14 mouse cellular contexts compared by ENCODE assay signal in genomic region chr11:73283369-73283768, GRCm38 (mm10). TPM values are rescaled to one million over a fixed set of nuclear protein-coding genes. Genes with fewer than 3 reads are reported as not detected.
DNase-seq lines count a peak whose midpoint lies in the region; ATAC-seq and TF ChIP-seq lines count a peak whose summit lies in the region.
"Had no signal": no experiment of that assay in that cellular context is flagged by ENCODE, and none has a peak within 500 bp of the region (broad histone marks: within the 10 kb centered on the region; RNA-seq: fewer than 3 reads in every experiment).

No protein-coding gene starts in this region.

- no peaks in the 10 kb centered on the region for H3K27me3 ChIP-seq in intestine, embryonic 14.5 days (replicated peaks; ENCODE audit: control insufficient read depth, insufficient read depth, low read length)
- no peaks in the 10 kb centered on the region; the same call in 1 of the 2 replicates for H3K27me3 ChIP-seq in intestine, postnatal 0 days (replicated peaks; ENCODE audit: control insufficient read depth, insufficient read depth, low read length)
- H3K27me3 ChIP-seq in heart, embryonic 14.5 days (ENCODE audit: control insufficient read depth, insufficient read depth, low read length): no peaks in the 10 kb centered on the region
- H3K27me3 ChIP-seq in kidney, embryonic 16.5 days (ENCODE audit: insufficient read depth, low read length): no peaks in the 10 kb centered on the region
- no peaks in the 10 kb centered on the region for H3K27me3 ChIP-seq in midbrain, embryonic 13.5 days
- H3K27me3 ChIP-seq: forebrain, embryonic 12.5 days had no signal

- no peak overlapping the region for H3K9ac ChIP-seq in intestine, embryonic 14.5 days (ENCODE audit: low read length)
- H3K9ac ChIP-seq in intestine, postnatal 0 days (ENCODE audit: low read depth, low read length): no peak overlapping the region
- no peak overlapping the region for H3K9ac ChIP-seq in heart, embryonic 14.5 days (ENCODE audit: low read length)
- 0 out of 2 replicates have a peak overlapping the region, but pooled peaks have one; percentile 17 for H3K9ac ChIP-seq in kidney, embryonic 16.5 days (replicated peaks; ENCODE audit: low read length)
- no peak overlapping the region for H3K9ac ChIP-seq in midbrain, embryonic 13.5 days (replicated peaks)
- H3K9ac ChIP-seq: forebrain, embryonic 12.5 days; liver, embryonic 14.5 days had no signal

- no peak overlapping the region for H3K4me3 ChIP-seq in intestine, embryonic 14.5 days (ENCODE audit: low read depth, low read length)
- H3K4me3 ChIP-seq in intestine, postnatal 0 days (ENCODE audit: low read depth, low read length): no peak overlapping the region
- H3K4me3 ChIP-seq in heart, embryonic 14.5 days (ENCODE audit: control insufficient read depth in 1 of 2, insufficient read depth in 1 of 2, low read depth in 1 of 2, low read length in 2 of 2): no peak overlapping the region
- H3K4me3 ChIP-seq in kidney, embryonic 16.5 days (ENCODE audit: low read length): no peak overlapping the region
- no peak overlapping the region for H3K4me3 ChIP-seq in midbrain, embryonic 13.5 days (replicated peaks)
- H3K4me3 ChIP-seq: forebrain, embryonic 12.5 days had no signal

- peak; percentile 63 for DNase-seq in intestine, embryonic 14.5 days (ENCODE audit: low spot score)
- DNase-seq in lung, postnatal 25 days (ENCODE audit: low spot score): peak; percentile 21
- no peak for DNase-seq in cerebellum, postnatal 36 days
- DNase-seq in gastrocnemius, adult 8-10 months (ENCODE audit: low spot score in 2 of 2): no peak

- no peak for TF ChIP-seq CTCF in intestine, postnatal 0 days (IDR thresholded peaks at IDR 0.05; ENCODE audit: low read depth)

- H3K36me3 ChIP-seq in intestine, embryonic 14.5 days (ENCODE audit: control insufficient read depth, insufficient read depth, low read length): no peaks in the 10 kb centered on the region
- H3K36me3 ChIP-seq in intestine, postnatal 0 days (ENCODE audit: control insufficient read depth, insufficient read depth): no peaks in the 10 kb centered on the region
- H3K36me3 ChIP-seq in heart, embryonic 14.5 days (ENCODE audit: control insufficient read depth, insufficient read depth, low read length): no peaks in the 10 kb centered on the region
- no peaks in the 10 kb centered on the region for H3K36me3 ChIP-seq in kidney, embryonic 16.5 days (ENCODE audit: insufficient read depth, low read length)
- no peaks in the 10 kb centered on the region for H3K36me3 ChIP-seq in midbrain, embryonic 13.5 days
- H3K36me3 ChIP-seq: forebrain, embryonic 12.5 days had no signal

- no peaks in the 10 kb centered on the region for H3K9me3 ChIP-seq in intestine, embryonic 14.5 days (ENCODE audit: control insufficient read depth, low read length)
- no peaks in the 10 kb centered on the region for H3K9me3 ChIP-seq in intestine, postnatal 0 days (ENCODE audit: control insufficient read depth)
- no peaks in the 10 kb centered on the region for H3K9me3 ChIP-seq in heart, embryonic 14.5 days (ENCODE audit: control insufficient read depth, low read length)
- no peaks in the 10 kb centered on the region for H3K9me3 ChIP-seq in kidney, embryonic 16.5 days (ENCODE audit: low read length)
- no peaks in the 10 kb centered on the region for H3K9me3 ChIP-seq in midbrain, embryonic 13.5 days
- H3K9me3 ChIP-seq: forebrain, embryonic 12.5 days had no signal

- no peak overlapping the region for H3K27ac ChIP-seq in intestine, embryonic 14.5 days (ENCODE audit: low read depth)
- no peak overlapping the region for H3K27ac ChIP-seq in intestine, postnatal 0 days (ENCODE audit: low read depth, low read length)
- H3K27ac ChIP-seq in heart, embryonic 14.5 days (replicated peaks in 1 of 2; ENCODE audit: control insufficient read depth in 1 of 2, insufficient read depth in 1 of 2, low read depth in 2 of 2, low read length in 2 of 2): no peak overlapping the region
- H3K27ac ChIP-seq in kidney, embryonic 16.5 days (ENCODE audit: low read length): no peak overlapping the region
- H3K27ac ChIP-seq in midbrain, embryonic 13.5 days: no peak overlapping the region
- H3K27ac ChIP-seq: forebrain, embryonic 12.5 days; liver, embryonic 14.5 days had no signal

- no peak overlapping the region for H3K4me2 ChIP-seq in intestine, embryonic 14.5 days (ENCODE audit: low read length)
- H3K4me2 ChIP-seq in intestine, postnatal 0 days (replicated peaks; ENCODE audit: low read depth): no peak overlapping the region
- no peak overlapping the region for H3K4me2 ChIP-seq in heart, embryonic 14.5 days (ENCODE audit: low read length)
- H3K4me2 ChIP-seq in kidney, embryonic 16.5 days (replicated peaks; ENCODE audit: low read depth, low read length): 0 out of 2 replicates have a peak overlapping the region, but pooled peaks have one; percentile 10
- no peak overlapping the region for H3K4me2 ChIP-seq in midbrain, embryonic 13.5 days (replicated peaks)
- H3K4me2 ChIP-seq: forebrain, embryonic 12.5 days had no signal

- H3K4me1 ChIP-seq in intestine, embryonic 14.5 days (replicated peaks; ENCODE audit: control insufficient read depth, insufficient read depth, low read length): peaks cover 14% of the 10 kb centered on the region
- H3K4me1 ChIP-seq in intestine, postnatal 0 days (replicated peaks; ENCODE audit: control insufficient read depth, insufficient read depth, low read length): no peaks in the 10 kb centered on the region
- peaks cover 5 to 6% of the 10 kb centered on the region in 2 experiments; a peak in 2 of 4 replicates for H3K4me1 ChIP-seq in heart, embryonic 14.5 days (ENCODE audit: control insufficient read depth in 2 of 2, insufficient read depth in 2 of 2, low read length in 2 of 2)
- H3K4me1 ChIP-seq in kidney, embryonic 16.5 days (ENCODE audit: insufficient read depth, low read length): peaks cover 19% of the 10 kb centered on the region
- no peaks in the 10 kb centered on the region for H3K4me1 ChIP-seq in midbrain, embryonic 13.5 days (replicated peaks)

- no peak for ATAC-seq in intestine, embryonic 14.5 days (replicated peaks; ENCODE audit: low FRiP score, low TSS enrichment, low read depth)
- ATAC-seq in intestine, postnatal 0 days: no peak
- ATAC-seq in heart, embryonic 14.5 days (ENCODE audit: insufficient number of reproducible peaks, insufficient read depth, low FRiP score, low read depth): 0 out of 2 replicates have a peak, but pooled peaks have one; percentile 18
- ATAC-seq in kidney, embryonic 16.5 days (ENCODE audit: low FRiP score, low TSS enrichment): peak; percentile 76
- no peak for ATAC-seq in midbrain, embryonic 13.5 days

- WGBS in intestine, embryonic 14.5 days: 40% methylated on average over 9 of the region's 9 CpGs
- 60% methylated on average over 9 of the region's 9 CpGs for WGBS in intestine, postnatal 0 days
- 30% methylated on average over 9 of the region's 9 CpGs for WGBS in heart, embryonic 14.5 days
- WGBS in kidney, embryonic 16.5 days: 25% methylated on average over 9 of the region's 9 CpGs
- WGBS in midbrain, embryonic 13.5 days: 87% methylated on average over 9 of the region's 9 CpGs

RNA-seq across cellular contexts. Expression of gene Trpv3, which starts 16.2 kb away (rescaled TPM):
- 0.08 and 0.15 TPM in 2 replicates for polyA plus RNA-seq in intestine, embryonic 14.5 days (2014; fragmentation: Nextera tagmentation; extraction: Ambion mirVana)
- polyA plus RNA-seq in intestine, postnatal 0 days (2015; fragmentation: Nextera tagmentation; extraction: Ambion mirVana): 0.16 and 0.27 TPM in 2 replicates
- polyA plus RNA-seq in heart, embryonic 14.5 days (2014; fragmentation: Nextera tagmentation; extraction: Ambion mirVana): 0.04 and 0.15 TPM in 2 replicates
- polyA plus RNA-seq in kidney, embryonic 16.5 days (2015; fragmentation: Nextera tagmentation; extraction: Ambion mirVana): 0.12 and 0.21 TPM in 2 replicates
- not detected in 2 replicates for polyA plus RNA-seq in midbrain, embryonic 13.5 days (2015; fragmentation: Nextera tagmentation; extraction: Ambion mirVana)
- not detected for total RNA-seq in gastrocnemius, adult 8-10 months (2022)
- total RNA-seq: granulocyte monocyte progenitor cell, adult 5-6 weeks had no signal
- polyA plus RNA-seq: forebrain, embryonic 12.5 days had no signal

RNA-seq across cellular contexts. Expression of gene Aspa, which starts 46.0 kb away (rescaled TPM):
- polyA plus RNA-seq in intestine, embryonic 14.5 days (2014; fragmentation: Nextera tagmentation; extraction: Ambion mirVana): 0.38 TPM in 2 replicates
- 8.4 and 13.5 TPM in 2 replicates for polyA plus RNA-seq in intestine, postnatal 0 days (2015; fragmentation: Nextera tagmentation; extraction: Ambion mirVana)
- 0.14 TPM in 1 of 2 replicates, not detected in the other for polyA plus RNA-seq in heart, embryonic 14.5 days (2014; fragmentation: Nextera tagmentation; extraction: Ambion mirVana)
- polyA plus RNA-seq in kidney, embryonic 16.5 days (2015; fragmentation: Nextera tagmentation; extraction: Ambion mirVana): 30.8 and 32.0 TPM in 2 replicates
- polyA plus RNA-seq in midbrain, embryonic 13.5 days (2015; fragmentation: Nextera tagmentation; extraction: Ambion mirVana): 0.36 and 0.40 TPM in 2 replicates
- total RNA-seq in gastrocnemius, adult 8-10 months (2022): 1 to 10 TPM; 3.0 to 7.3 (median 4.5) TPM

RNA-seq across cellular contexts. Expression of gene Gm49340, which starts 46.2 kb away (rescaled TPM):
- not detected in 2 replicates for polyA plus RNA-seq in intestine, embryonic 14.5 days (2014; fragmentation: Nextera tagmentation; extraction: Ambion mirVana)
- polyA plus RNA-seq in intestine, postnatal 0 days (2015; fragmentation: Nextera tagmentation; extraction: Ambion mirVana): not detected in 2 replicates
- not detected in 2 replicates for polyA plus RNA-seq in heart, embryonic 14.5 days (2014; fragmentation: Nextera tagmentation; extraction: Ambion mirVana)
- not detected in 2 replicates for polyA plus RNA-seq in kidney, embryonic 16.5 days (2015; fragmentation: Nextera tagmentation; extraction: Ambion mirVana)
- polyA plus RNA-seq in midbrain, embryonic 13.5 days (2015; fragmentation: Nextera tagmentation; extraction: Ambion mirVana): not detected in 2 replicates
- not detected for total RNA-seq in gastrocnemius, adult 8-10 months (2022)
- total RNA-seq: granulocyte monocyte progenitor cell, adult 5-6 weeks; left cerebral cortex, adult 8-10 months; midbrain, postnatal 0 days had no signal
- polyA plus RNA-seq: brain, embryonic 14.5 days; forebrain, embryonic 12.5 days; midbrain, postnatal 0 days had no signal

RNA-seq across cellular contexts. Expression of gene Spata22, which starts 46.2 kb away (rescaled TPM):
- not detected in 2 replicates for polyA plus RNA-seq in intestine, embryonic 14.5 days (2014; fragmentation: Nextera tagmentation; extraction: Ambion mirVana)
- polyA plus RNA-seq in intestine, postnatal 0 days (2015; fragmentation: Nextera tagmentation; extraction: Ambion mirVana): 0.14 and 0.16 TPM in 2 replicates
- polyA plus RNA-seq in heart, embryonic 14.5 days (2014; fragmentation: Nextera tagmentation; extraction: Ambion mirVana): not detected in 2 replicates
- 0.27 and 0.29 TPM in 2 replicates for polyA plus RNA-seq in kidney, embryonic 16.5 days (2015; fragmentation: Nextera tagmentation; extraction: Ambion mirVana)
- not detected in 2 replicates for polyA plus RNA-seq in midbrain, embryonic 13.5 days (2015; fragmentation: Nextera tagmentation; extraction: Ambion mirVana)
- total RNA-seq in gastrocnemius, adult 8-10 months (2022): not detected
- total RNA-seq: granulocyte monocyte progenitor cell, adult 5-6 weeks; left cerebral cortex, adult 8-10 months; midbrain, postnatal 0 days had no signal
- polyA plus RNA-seq: forebrain, embryonic 12.5 days had no signal

RNA-seq across cellular contexts. Expression of gene Trpv1, which starts 49.3 kb away (rescaled TPM):
- polyA plus RNA-seq in intestine, embryonic 14.5 days (2014; fragmentation: Nextera tagmentation; extraction: Ambion mirVana): 0.07 TPM in 1 of 2 replicates, not detected in the other
- 0.13 and 0.24 TPM in 2 replicates for polyA plus RNA-seq in intestine, postnatal 0 days (2015; fragmentation: Nextera tagmentation; extraction: Ambion mirVana)
- not detected in 2 replicates for polyA plus RNA-seq in heart, embryonic 14.5 days (2014; fragmentation: Nextera tagmentation; extraction: Ambion mirVana)
- polyA plus RNA-seq in kidney, embryonic 16.5 days (2015; fragmentation: Nextera tagmentation; extraction: Ambion mirVana): 0.24 TPM in 1 of 2 replicates, not detected in the other
- polyA plus RNA-seq in midbrain, embryonic 13.5 days (2015; fragmentation: Nextera tagmentation; extraction: Ambion mirVana): 0.18 and 0.22 TPM in 2 replicates
- under 1 TPM; 0.08 to 0.12 (median 0.10) TPM for total RNA-seq in gastrocnemius, adult 8-10 months (2022)
- total RNA-seq: granulocyte monocyte progenitor cell, adult 5-6 weeks had no signal
- polyA plus RNA-seq: forebrain, embryonic 12.5 days; liver, embryonic 14.5 days had no signal

Comparison
In these comparisons a context has a peak if more than half of its experiments do, and no peak if none do; other contexts are left out.
1. ATAC-seq: peak in heart, embryonic 14.5 days (single experiment) and kidney, embryonic 16.5 days (single experiment); none in intestine, embryonic 14.5 days (single experiment), intestine, postnatal 0 days (single experiment) and midbrain, embryonic 13.5 days (single experiment).
2. DNase-seq: peak in intestine, embryonic 14.5 days (single experiment) and lung, postnatal 25 days (single experiment); none in cerebellum, postnatal 36 days (0 of 2) and gastrocnemius, adult 8-10 months (0 of 2).